Mouse (Mus musculus) brain, adult 2 months (tissue): ENCODE measurements around the gene Ikbkg.
"Not testable (repeated sequence)": the region's sequence is repeated elsewhere in the genome, so short reads cannot be mapped to it uniquely, and the experiment has no call there.

Source experiments
- DNase-seq: peaks from one replicate; pipeline ENCODE4 v3.0.0; 2011; ENCODE audit warnings: low read depth, low spot score

Gene Ikbkg

GRCm38 (mm10) chrX:74392535-74393443, at the start of gene Ikbkg, which contains the start of gene Fam3a:
Ikbkg (plus strand) TSS chrX:74393290.
Fam3a (minus strand) TSS chrX:74393272.
- DNase-seq, result peak; percentile 96

GRCm38 (mm10) chrX:74352645-74353466, 40.2 kb upstream of the Ikbkg start:
- peak; percentile 8 for DNase-seq

GRCm38 (mm10) chrX:74353467-74353770, 39.7 kb upstream of the Ikbkg start, which contains the start of gene Lage3:
Lage3 (minus strand) TSS chrX:74353618.
- peak; percentile 89 for DNase-seq

- DNase-seq, result not testable (repeated sequence)
Measured at GRCm38 (mm10) chrX:74357069-74357468, 36.0 kb upstream of the Ikbkg start.

- no peak for DNase-seq
Measured at GRCm38 (mm10) chrX:74359171-74359570, 33.9 kb upstream of the Ikbkg start.

- no peak for DNase-seq
Measured at GRCm38 (mm10) chrX:74367512-74367911, 25.6 kb upstream of the Ikbkg start.

GRCm38 (mm10) chrX:74368209-74368909, 24.7 kb upstream of the Ikbkg start:
- DNase-seq, result peak; percentile 71

- DNase-seq, result peak; percentile 96
Measured at GRCm38 (mm10) chrX:74372888-74373549, 20.1 kb upstream of the Ikbkg start, which contains the start of the genes Ubl4a and Slc10a3. Ubl4a (minus strand) TSS chrX:74373218. Slc10a3 (minus strand) TSS chrX:74373349.

GRCm38 (mm10) chrX:74384451-74384850, 8.6 kb upstream of the Ikbkg start:
- no peak for DNase-seq

- DNase-seq, result no peak
Measured at GRCm38 (mm10) chrX:74388153-74388552, 4.9 kb upstream of the Ikbkg start.

- DNase-seq, result no peak
Measured at GRCm38 (mm10) chrX:74400136-74400535, 7.0 kb downstream of the Ikbkg start.

- DNase-seq, result no peak
Measured at GRCm38 (mm10) chrX:74408340-74408739, 15.2 kb downstream of the Ikbkg start.

- peak; percentile 90 for DNase-seq
Measured at GRCm38 (mm10) chrX:74413377-74413776, 20.3 kb downstream of the Ikbkg start.

- peak; percentile 18 for DNase-seq
Measured at GRCm38 (mm10) chrX:74424443-74424842, 31.4 kb downstream of the Ikbkg start.

GRCm38 (mm10) chrX:74425195-74425594, 32.1 kb downstream of the Ikbkg start:
- DNase-seq, result peak; percentile 69

GRCm38 (mm10) chrX:74426256-74426655, 33.2 kb downstream of the Ikbkg start:
- DNase-seq, result no peak

GRCm38 (mm10) chrX:74427116-74427515, 34.0 kb downstream of the Ikbkg start:
- no peak for DNase-seq

- DNase-seq, result peak; percentile 42
Measured at GRCm38 (mm10) chrX:74428146-74428825, 35.2 kb downstream of the Ikbkg start.

- DNase-seq, result peak; percentile 93
Measured at GRCm38 (mm10) chrX:74428826-74429276, 35.8 kb downstream of the Ikbkg start, which contains the start of gene G6pdx. G6pdx (minus strand) TSS chrX:74429194.

GRCm38 (mm10) chrX:74429290-74429821, 36.3 kb downstream of the Ikbkg start:
- peak; percentile 91 for DNase-seq
